Mouse (Mus musculus) retina, postnatal 1 day (tissue): Measurements from ENCODE around the gene Rngtt.
"Not testable (repeated sequence)": the region's sequence is repeated elsewhere in the genome, so short reads cannot be mapped to it uniquely, and the experiment has no call there.

Experiments
- DNase-seq: peaks from one replicate; pipeline ENCODE4 v3.0.0-alpha.2; 2012

Gene Rngtt

DNA sequence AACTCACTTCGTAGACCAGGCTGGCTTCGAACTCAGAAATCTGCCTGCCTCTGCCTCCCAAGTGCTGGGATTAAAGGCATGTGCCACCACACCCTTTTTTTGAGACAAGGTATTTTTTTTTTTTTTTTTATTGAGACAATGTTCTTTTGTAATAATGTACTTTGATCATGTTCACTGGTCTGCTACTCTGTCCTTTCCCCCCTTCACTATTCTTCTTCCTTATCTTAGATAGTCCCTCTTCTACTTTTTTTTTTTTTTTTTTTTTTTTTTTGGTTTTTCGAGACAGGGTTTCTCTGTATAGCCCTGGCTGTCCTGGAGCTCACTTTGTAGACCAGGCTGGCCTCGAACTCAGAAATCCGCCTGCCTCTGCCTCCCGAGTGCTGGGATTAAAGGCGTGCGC lies 4.0 kb downstream of the Rngtt start:
- not testable (repeated sequence) for DNase-seq

GRCm38 (mm10) chr4:33315840-33316239 lies 5.7 kb downstream of the Rngtt start:
- no peak for DNase-seq

DNA sequence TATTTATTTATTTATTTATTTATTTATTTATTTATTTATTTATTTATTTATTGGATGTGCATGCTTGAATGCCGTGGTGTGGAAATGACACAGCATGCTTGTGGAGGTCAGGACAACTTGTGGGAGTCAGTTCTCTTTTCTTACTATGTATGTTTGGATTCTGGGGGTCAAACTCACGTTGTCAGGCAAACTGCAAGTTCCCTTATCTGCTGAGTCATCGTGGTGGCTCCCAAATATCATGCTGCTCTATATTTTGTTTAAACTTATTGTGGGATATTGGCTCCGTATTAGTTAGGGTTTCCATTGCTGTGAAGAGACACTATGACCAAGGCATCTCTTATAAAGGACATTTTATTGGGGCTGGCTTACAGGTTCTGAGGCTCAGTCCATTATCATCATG lies 21.0 kb downstream of the Rngtt start:
- DNase-seq: no peak

GRCm38 (mm10) chr4:33332956-33333455 lies 22.9 kb downstream of the Rngtt start:
- no peak for DNase-seq

DNA sequence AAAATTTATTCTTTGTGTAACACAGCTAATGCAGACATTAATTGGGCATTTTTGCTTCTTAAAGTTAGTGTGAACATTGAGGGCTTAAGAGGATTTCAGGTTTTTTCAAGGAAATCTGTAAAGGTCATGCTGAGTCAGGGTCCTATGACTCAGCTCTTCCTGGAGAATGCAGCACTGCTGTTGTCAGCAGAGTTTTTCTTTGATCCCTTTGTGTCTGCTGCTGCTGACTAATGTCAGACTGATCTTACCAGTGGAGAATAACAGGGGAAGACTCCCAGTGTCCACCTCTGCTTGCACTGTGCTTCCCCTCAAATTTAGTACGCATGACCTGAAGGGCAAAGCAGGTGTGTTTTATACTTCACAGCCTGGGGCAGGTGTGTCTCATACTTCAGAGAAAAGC lies 27.9 kb downstream of the Rngtt start:
- DNase-seq: no peak

GRCm38 (mm10) chr4:33342877-33343731 lies 33.0 kb downstream of the Rngtt start:
- no peak for DNase-seq

DNA sequence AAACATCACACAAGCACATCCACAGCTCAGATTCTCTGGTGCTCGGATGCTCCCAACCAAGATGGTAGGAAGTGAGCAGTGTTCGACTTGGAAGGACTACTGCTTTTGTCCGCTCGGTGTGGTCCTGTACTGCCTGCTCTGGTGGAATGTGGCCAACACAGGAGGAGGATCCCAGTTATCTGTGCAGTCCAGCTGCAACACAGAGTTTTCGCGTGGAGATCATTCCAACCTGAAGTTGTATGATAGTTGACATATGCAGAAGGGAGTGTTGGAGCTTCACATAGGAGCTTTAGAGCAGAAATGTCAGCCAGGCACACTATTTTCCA lies 33.6 kb downstream of the Rngtt start:
- no peak for DNase-seq

- DNase-seq: no peak
Observed at GRCm38 (mm10) chr4:33363451-33363850, 53.3 kb downstream of the Rngtt start.

DNA sequence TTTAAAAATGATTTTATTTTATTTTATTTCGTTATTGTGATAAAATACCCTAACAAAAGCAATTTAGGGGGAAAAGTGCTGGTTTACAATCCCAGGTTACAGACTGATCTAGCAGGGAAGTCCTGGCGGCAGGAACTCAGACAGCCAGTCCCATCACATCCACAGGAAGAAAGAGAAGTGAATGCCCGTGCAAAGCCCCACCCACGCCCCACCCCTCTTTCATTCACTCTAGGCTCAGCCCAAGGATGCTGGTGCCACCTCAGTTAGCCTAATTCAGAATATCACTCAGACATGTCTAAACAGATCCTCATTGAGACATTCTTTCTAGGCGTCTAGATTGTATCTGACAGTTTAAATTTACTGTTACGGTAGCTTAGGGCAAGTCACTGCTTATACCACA lies 64.8 kb downstream of the Rngtt start:
- no peak for DNase-seq

DNA sequence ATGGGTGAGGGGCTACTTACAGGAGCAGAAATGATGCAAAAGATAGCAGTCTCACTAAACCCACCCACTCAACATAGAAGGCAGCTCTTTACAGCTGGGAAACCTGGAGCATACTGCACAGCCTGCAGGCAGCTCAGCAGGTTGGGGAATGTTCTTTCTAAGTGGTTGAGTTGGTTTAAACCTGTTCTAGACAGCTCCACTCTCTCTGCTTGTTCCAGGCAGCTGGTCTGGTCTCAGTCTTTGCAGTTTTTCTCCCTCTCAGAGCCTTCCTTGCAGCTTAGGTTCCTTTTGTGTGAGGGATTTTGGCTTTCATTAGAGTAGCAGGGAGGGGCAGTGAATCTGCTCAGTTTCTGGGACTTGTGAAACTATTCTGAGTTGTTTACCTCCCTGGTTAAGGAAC lies 67.5 kb downstream of the Rngtt start:
- DNase-seq: no peak

DNA sequence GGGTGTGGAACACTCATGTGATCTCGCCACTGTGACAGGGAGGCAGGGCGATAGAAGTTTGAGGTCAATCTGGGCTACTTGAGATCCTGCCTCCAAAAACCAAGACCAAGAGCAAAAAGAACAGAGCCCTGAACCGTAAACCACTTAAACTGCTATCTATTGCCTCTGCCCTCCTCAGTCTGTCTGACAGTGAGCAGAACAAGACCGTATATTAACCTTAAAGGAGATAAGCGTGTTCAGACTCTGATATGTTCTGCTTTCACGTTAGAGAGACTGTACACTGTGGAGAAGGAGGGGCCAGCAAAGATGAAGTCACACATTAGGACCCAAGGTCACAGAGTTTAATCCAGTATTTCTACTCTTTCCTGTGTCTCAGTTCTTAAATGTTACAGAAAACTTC lies 68.8 kb downstream of the Rngtt start:
- no peak for DNase-seq

DNA sequence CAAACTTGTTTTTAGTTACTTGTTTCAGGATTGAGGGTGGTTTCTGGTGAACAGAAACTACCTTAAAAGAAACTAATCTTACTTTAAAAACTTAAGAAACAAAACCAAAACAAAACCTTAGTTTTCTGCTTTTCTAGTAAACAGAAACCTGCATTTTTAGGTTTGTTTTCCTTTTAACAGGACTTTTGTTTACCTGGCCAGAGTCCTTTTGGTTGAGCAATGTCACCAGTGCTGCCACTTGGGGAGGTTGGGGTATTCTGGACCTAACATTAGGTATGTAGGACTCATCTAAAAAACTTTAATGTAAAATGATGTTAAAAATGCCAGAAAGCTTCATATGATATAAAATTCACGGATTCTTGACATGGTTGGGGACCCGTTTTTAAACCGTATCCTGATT lies 78.8 kb downstream of the Rngtt start:
- no peak for DNase-seq

DNA sequence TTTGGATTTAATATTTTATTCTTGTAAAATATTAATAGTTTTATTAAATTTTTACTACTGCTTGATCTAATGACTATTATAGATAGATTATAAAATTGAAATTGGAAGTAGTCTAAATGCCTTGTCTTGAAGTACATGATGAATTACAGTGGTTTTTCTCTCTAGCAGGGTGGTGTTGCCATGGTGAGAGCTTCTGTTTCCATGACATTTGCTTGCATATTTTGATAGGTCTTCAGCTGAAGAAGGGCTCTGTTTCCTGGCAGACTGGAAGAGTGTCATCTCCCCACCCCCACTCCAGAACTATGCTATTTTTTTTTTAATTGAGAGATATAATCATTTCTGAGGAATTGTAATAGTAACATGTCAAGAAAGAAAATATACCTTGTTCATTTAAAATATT lies 80.5 kb downstream of the Rngtt start:
- peak; percentile 24 for DNase-seq

DNA sequence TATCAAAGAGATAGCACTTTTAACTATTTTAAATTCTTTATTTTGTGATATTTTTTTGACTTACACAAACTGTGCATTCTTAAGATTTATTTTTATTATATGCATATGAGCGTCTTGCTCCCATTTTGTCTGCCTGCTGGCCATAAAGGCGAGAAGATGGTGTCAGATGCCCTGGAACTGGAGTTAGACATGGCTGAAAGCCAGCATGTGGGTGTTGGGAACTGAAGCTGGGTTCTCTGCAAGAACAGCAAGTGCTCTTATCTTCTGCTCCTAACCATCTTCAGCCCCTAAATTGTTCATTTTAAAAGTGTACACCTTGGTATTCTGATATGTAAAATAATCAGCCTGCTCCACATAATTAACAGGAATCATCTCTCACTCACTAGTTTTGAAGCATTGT lies 83.3 kb downstream of the Rngtt start:
- no peak for DNase-seq

- peak; percentile 88 for DNase-seq
Observed at GRCm38 (mm10) chr4:33396222-33397176, 86.4 kb downstream of the Rngtt start.

DNA sequence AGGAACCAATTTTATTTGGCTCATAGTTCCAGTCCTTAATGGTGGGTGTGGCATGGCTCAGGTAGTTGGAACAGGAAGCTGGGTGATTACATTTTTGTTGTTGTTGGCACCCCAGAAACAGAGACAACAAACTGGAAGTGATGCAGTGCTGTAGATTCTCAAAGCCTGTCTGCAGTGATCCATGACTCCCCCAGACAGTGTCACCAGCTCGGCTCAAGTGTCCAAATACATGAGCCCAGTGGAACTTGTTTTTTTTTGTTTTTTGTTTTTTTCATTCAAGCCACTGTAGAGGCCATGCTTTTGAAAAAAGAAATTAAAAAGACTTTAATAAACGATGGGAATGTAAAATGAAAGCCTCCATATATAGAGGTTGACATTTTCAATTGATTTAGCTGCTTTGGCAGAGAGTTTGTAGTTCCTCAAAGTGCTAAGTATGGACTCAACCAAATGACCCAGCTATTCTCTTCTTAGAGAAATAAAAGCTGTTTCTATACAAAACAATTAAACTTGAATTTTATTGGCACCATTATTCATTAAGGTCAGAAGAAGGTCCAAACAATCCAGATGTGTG lies 95.7 kb downstream of the Rngtt start:
- DNase-seq: no peak

GRCm38 (mm10) chr4:33413791-33414190 lies 103.7 kb downstream of the Rngtt start:
- DNase-seq: no peak

- DNase-seq: no peak
Observed at GRCm38 (mm10) chr4:33414781-33415180, 104.7 kb downstream of the Rngtt start.

DNA sequence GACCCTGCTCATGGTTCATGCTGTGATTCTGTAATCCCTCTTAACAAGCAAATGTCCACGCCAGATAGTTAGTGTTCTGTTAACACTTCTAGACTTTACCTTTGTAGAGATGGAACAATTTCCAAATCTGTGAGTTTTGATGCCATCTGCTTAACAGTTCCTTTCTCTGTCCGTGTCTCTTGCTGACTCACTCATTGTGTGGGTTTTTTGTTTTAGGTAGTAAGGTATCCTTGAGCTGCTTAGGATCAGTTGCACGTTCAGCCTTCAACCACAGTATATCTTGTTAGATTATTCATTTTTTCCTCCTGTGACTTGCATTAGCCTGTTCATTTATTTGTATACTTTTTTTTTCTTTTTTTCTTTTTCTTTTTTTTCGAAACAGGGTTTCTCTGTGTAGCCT lies 107.3 kb downstream of the Rngtt start:
- DNase-seq: no peak

DNA sequence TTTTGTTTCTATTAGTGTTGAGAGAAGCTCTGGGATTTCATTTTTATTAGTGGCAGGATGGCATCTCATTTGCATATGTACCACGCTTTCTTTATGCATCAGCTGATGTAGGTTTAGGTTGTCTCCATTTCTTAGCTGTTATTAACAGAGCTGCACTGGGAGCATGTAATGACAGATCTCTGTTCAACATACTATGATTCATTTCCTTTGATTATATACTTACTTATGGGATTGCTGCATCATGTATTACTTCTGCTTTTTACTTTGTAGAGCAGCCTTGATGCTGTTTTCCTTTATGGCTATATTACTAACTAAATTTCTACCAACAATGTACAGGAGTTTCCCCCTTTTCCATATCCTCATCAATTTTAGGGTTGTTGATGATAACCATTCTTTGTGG lies 109.5 kb downstream of the Rngtt start:
- no peak for DNase-seq

- DNase-seq: peak; percentile 5
Observed at GRCm38 (mm10) chr4:33428856-33429255, 118.7 kb downstream of the Rngtt start.

GRCm38 (mm10) chr4:33441864-33442263 lies 131.8 kb downstream of the Rngtt start:
- DNase-seq: no peak

GRCm38 (mm10) chr4:33446265-33446664 lies 136.2 kb downstream of the Rngtt start:
- no peak for DNase-seq

GRCm38 (mm10) chr4:33446881-33447280 lies 136.8 kb downstream of the Rngtt start:
- DNase-seq: no peak
